Mouse (Mus musculus) cerebellum, adult 9-10 months (tissue): ENCODE measurements around the gene Ereg.

ENCODE experiments used
- DNase-seq: peaks from one replicate; pipeline ENCODE4 v3.0.0; 2022

Gene Ereg

GRCm38 (mm10) chr5:91113967-91114366 lies 39.5 kb downstream of the Ereg start:
- DNase-seq = no peak

DNA sequence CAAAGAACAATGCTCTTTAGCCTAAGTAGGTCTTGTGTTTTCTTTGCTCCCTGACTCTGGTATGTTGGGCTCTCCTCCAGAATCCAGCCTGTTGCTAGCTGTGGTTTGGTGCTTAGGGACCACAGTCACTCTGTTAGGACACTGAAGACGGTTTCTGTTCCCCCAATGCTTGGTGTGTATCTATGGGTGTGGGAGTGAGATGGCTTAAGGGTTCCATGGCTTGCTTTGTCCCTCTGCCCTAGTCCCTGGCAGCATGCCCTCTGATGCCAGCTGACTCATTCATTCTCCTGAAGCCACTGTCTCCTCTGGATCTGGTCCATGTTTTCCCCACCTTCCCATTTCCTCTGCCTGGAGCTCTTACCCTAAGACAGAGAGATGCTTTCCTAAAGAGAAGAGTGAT lies 40.2 kb downstream of the Ereg start:
- DNase-seq = no peak

DNA sequence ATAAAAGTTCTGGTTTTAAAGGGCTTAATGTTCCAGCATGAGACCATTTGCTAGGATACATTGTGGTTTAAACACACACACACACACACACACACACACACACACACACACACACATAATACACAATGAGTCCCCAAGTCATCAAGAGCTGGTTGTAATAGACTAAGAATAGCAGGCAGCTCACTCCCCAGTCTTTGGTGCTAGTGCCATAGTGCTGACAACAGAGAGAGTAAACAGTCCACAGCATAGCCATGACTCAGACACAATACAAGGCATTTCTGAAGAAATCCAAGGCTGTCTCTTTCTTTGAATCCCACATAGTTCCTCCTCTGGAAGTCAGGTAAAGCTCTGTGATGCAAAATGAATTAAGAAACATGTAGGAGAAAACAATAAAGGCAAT lies 44.2 kb downstream of the Ereg start:
- no peak for DNase-seq

DNA sequence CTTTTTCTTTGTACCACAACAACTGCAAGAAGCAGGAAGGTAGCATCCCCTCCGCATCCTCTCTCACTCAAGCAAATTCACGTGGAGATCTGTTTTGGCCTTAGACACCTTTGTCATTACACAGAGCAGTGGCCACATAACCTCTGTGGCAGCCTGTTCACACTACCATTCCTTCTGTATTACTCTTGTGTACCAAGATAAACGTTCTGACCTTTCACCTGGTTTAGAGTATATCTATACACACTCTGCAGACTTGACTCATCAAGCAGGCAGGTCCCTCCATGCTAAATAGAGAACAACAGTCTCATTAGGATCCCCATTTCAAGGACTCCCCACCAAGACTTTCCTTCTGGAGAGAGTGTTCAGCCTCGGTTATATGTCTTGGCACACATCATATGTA lies 49.0 kb downstream of the Ereg start:
- DNase-seq = no peak

GRCm38 (mm10) chr5:91124140-91124539 lies 49.7 kb downstream of the Ereg start:
- DNase-seq = no peak

DNA sequence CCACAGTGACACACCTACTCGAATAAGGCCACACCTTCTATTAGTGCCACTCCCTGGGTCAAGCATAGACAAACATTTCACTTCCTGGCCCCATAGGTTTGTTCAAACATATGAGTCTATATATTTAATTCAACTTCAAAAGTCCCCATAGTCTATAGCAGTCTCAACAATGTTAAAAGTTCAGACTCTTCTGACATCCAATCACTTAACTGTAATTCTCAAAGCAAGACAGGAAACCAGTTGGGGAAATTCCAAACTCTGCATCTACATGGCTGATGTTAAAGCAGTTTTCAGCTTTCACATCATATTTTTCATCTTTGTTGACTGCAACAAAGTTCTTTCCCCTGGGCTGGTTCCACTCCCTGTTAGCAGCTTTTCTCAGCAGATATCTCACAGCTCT lies 52.2 kb downstream of the Ereg start:
- DNase-seq = no peak

DNA sequence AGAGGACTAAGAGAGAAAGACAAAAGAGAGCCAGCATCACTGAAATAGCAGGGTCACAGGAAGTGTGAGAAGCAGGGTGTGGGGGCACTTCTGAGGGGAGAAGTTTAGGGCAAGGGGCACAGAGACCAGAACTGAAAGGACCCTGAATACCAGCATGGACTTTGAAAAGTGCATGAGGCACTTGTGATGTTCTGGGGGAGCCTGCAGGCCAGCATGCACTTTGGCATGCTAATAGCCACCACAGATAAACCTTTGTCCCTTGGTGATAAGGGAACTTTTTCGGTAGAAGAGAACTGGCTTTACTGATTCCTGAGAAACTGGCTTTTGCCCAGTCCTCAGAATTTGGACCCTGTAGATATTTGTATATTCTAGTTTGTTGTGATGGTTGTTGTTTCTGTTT lies 60.5 kb downstream of the Ereg start:
- DNase-seq = no peak

DNA sequence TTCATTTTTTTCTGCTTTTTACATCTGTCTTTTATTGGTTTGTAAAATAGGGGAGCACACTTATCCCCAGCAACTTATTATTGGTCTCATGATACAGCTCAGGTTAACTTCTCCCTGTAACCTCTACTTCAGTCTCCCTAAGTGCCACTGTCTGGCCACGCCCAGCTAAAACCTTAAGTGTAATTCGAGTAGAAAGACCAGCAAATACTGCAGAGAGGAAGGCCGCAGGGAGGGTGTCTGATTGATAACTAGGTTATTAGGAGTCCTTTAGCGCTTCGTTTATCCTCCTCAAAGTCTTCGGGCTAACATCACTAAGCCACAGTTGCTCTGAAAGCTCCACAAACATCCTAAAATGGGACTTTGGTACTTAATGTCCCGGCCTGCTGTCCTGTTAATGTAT lies 64.5 kb downstream of the Ereg start:
- DNase-seq = no peak

- DNase-seq = no peak
Measured at GRCm38 (mm10) chr5:91139446-91139873, 65.0 kb downstream of the Ereg start, which contains the start of gene Areg. Gene Areg, plus strand, starts transcription at chr5:91139599.

DNA sequence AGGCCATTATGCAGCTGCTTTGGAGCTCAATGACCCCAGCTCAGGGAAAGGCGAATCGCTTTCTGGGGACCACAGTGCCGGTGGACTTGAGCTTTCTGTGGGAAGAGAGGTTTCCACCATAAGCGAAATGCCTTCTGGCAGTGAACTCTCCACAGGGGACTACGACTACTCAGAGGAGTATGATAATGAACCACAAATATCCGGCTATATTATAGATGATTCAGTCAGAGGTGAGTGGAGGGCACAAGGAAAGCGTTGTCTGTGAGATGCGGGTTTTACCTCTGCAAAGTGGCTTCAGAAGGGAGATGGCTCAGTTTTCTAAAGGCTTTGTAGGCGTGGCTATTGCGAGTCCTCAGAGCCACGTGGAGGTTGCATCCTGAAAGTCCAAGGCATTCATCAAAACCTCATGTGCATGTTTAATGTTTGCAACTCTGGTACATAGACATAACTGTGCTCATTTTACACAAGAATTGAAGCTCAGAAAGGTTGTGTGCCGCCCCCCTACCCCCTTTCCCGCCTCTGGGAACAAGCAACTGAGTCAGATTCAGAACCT lies 66.5 kb downstream of the Ereg start:
- no peak for DNase-seq
